Mouse (Mus musculus) cortical plate, adult 2 months (tissue): ENCODE data around the gene Rrn3. TPM values are rescaled to one million over a fixed set of nuclear protein-coding genes. Genes with fewer than 3 reads are reported as not detected.

Source experiments
- H3K27ac ChIP-seq: fragments of 200-500 bp; 2 replicates; pipeline ENCODE4 v1.5.1; 2012; ENCODE audit warnings: low read length, control low read depth, inconsistent platforms; ENCODE audit not compliant: insufficient read depth
- H3K4me1 ChIP-seq: fragments of 200-500 bp; 2 replicates; pipeline ENCODE4 v1.6.1; 2011; ENCODE audit warnings: low read length; ENCODE audit not compliant: control insufficient read depth, insufficient read depth
- H3K4me3 ChIP-seq: fragments of 200-500 bp; 2 replicates; pipeline ENCODE4 v1.5.1; 2011; ENCODE audit warnings: mild to moderate bottlenecking, low read length, control low read depth; ENCODE audit not compliant: insufficient read depth
- CTCF ChIP-seq: fragments of 200-500 bp; IDR thresholded peaks from 2 replicates; pipeline ENCODE4 v1.5.1; 2011; ENCODE audit warnings: mild to moderate bottlenecking, control low read depth, low read length; ENCODE audit not compliant: insufficient read depth; ENCODE audit errors: extremely low read depth
- POLR2A ChIP-seq: fragments of 200-500 bp; IDR thresholded peaks from 2 replicates; pipeline ENCODE4 v1.6.1; 2011; ENCODE audit warnings: mild to moderate bottlenecking, low read length, control low read depth; ENCODE audit not compliant: insufficient read depth; ENCODE audit errors: extremely low read depth
- polyA plus RNA-seq: library from polyadenylated mRNA; depleted of rRNA; stranded (reverse); fragments of >200 nt; gene quantifications from 2 replicates; pipeline ENCODE4 v1.2.3, GENCODE M21; 2012

The Rrn3 gene
- polyA plus RNA-seq, 1 experiment: 30.3 TPM

DNA sequence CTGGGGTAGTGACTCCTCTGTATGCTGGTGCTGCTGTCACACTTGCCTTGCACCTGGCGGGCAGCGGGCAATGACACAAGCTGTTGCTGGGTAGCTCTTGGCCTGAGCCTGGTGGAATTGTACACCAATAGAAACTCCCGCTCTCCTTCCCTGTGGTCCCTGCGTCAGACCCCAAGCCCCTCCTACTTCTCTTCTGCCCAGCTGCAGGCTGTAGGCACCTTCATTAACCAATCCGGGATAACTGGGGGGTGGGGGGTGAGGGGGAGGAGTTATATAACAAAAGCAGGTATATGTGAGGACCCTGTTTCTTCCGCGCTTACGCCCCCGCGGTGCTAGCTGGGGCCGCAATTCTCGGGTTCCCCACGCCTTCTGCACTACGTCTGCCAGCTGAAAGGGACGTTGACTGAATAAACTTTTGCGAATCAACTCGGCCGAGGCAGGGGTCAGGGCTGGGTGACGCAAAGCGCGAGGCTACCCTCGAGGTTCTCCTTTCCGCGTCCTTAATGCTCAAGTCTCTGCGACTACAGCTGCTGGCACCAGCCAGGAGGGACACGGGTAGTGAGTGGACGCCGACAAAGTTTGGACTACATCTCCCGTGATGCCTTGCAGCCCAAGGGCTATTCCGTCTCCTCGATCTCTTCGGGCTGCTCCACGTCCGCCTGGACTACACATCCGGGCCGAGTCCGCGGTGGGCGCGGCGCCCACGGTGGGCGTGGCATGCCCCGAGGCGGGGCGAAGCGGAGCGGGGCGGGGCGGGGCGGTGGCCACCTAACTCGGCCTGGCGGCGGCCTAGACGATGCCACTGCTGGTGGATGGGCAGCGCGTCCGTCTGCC, 38.3 kb downstream of the Rrn3 start, which contains the start of gene Ntan1:
Ntan1 (plus strand) TSS at position 286 of the 834 bp plus-strand sequence.
- peak within 1 kb of the TSS; percentile 95 for H3K27ac ChIP-seq
- peaks cover 6% of the 10 kb centered on the region for H3K4me1 ChIP-seq
- H3K4me3 ChIP-seq: peak within 1 kb of the TSS; percentile 51
- TF ChIP-seq CTCF: no peak
- TF ChIP-seq POLR2A: peak; percentile 57; the same call in 1 of the 2 replicates

DNA sequence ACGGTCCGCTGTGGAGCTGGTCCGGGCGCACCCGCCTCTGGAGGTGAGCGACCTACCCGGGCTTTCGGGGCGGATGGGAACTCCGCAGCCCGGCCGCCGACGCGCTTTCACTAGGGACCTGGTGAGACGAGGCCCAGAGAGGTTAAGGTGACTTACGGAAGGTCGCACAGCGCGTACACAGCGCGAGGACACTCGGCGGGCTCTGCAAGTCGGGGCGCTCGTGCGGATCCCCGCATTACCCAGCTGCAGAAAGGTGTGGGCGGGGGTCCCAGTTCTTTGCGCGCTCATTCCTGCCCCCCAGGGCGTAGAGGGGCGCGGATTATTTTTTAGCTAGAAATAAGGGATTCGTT, 38.9 kb downstream of the Rrn3 start:
- H3K27ac ChIP-seq: peak overlapping the region; percentile 30; the same call in 1 of the 2 replicates
- H3K4me1 ChIP-seq: peaks cover 6% of the 10 kb centered on the region
- TF ChIP-seq CTCF: no peak
- TF ChIP-seq POLR2A: no peak
- H3K4me3 ChIP-seq: peak overlapping the region; percentile 51

DNA sequence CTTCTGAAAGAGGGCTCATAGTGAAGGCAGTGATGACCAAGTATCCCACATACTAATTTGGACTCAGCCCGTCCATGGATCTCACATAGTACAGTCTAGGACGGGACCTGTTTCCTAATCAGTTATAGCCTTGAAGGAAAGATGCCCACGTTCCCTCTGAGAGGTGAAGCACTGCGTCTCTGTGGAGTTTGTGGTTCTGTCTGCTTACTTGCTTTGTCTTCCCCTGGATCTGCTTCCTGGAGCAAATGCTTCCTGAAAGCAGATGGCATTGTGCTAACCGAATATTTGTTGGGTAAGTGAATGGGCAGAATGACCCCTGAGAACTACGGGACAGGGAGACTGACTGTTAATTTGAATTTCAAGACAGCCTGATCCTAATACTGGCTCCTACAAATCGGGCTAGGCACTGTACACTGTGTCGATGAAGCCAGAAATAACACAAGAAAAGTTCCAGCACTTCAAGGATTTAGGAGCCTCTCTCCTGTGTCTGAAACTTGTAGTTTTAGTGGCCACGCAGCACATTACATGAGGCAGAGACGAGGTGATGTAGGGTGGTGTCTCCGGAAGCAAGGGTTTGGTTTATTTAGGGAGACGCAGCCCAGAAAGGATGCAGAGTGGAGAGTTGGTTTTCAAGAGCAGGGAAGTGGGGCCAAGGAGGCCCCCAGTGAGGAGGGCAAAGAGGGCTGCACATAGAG, 39.4 kb downstream of the Rrn3 start:
- Histone ChIP-seq H3K27ac (peak overlapping the region; percentile 30; the same call in 1 of the 2 replicates), H3K4me3 (peak overlapping the region; percentile 51), H3K4me1 (peaks cover 6% of the 10 kb centered on the region)
- no peak for TF ChIP-seq CTCF

DNA sequence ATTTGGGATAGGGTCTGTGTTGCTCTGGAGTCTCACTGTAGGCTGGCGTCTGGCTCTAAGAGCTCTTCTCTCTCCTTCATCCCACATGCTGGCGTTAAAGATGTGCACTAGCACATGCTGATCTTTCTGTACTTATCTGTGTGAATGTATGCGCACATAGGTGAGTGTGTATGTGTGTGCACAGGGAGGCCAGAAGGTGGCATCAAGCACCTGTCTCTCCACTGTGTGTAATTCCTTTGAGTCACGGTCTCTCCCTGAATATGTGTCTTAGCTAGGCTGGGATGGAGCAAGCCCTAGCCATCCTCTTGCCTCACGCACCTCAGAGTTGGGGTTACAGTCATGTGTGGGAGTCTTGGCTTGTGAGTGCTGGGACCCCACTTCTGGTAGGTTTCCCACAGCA, 40.3 kb downstream of the Rrn3 start:
- no peak for TF ChIP-seq POLR2A
- 0 out of 2 replicates have a peak, but pooled peaks have one; percentile 5 for TF ChIP-seq CTCF
- H3K4me3 ChIP-seq: peak overlapping the region; percentile 51; the same call in 1 of the 2 replicates
- H3K4me1 ChIP-seq: peaks cover 10% of the 10 kb centered on the region
- no peak overlapping the region for H3K27ac ChIP-seq

DNA sequence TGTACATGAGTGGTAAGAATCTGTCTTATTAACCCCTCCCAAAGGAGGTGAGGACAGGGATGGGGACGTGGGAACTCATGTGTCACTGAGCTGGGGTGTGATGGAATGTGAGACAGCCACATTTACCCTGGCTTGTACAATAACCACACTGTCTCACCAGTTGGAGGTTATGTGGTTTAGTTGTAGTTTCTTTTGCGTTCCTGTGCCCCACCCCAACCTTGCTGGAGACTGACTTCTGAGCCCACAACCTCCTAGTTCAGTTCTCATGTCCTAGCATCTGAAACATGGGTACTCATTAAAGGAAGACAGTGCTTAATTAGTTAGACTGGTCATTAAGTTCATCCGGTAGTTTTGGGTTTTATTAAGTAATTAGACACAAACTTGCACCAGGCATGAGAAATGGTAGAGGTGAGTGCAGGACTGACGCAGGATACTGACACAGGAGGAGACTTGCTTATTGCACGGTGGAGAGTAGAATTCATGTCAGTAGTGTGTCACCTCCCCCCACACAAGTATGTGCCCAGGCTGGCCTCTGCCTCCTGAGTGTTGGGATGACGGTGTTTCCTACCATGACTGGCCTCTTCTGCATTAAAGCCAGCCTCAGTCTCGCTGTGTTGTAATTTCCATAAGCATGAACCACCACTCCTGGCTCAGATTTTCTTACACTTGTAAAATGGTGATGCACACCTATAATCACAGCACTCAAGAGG, 45.4 kb downstream of the Rrn3 start:
- TF ChIP-seq CTCF: no peak
- no peak for TF ChIP-seq POLR2A
- Histone ChIP-seq H3K4me1 (peaks cover 4% of the 10 kb centered on the region), H3K27ac (no peak overlapping the region), H3K4me3 (no peak overlapping the region)

DNA sequence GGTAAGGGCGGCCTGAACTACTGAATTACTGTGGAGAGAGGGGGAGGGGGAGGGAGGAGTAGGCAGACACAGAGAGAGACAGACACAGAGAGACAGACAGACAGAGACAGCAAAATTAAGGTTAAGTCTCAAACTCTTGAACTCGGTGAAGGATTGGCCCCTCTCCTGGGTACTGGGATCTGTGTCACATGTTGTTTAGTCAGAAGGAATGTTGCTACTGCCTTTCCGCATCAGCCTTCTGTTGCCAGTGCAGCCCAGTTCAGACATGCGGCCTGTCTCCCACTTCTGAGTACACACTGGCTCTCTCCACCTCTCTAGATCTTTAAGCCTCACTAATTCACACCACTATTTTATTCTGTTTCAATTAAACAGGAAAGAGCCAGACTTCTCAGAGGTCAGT, 46.0 kb downstream of the Rrn3 start:
- no peak overlapping the region for H3K27ac ChIP-seq
- H3K4me3 ChIP-seq: no peak overlapping the region
- peaks cover 4% of the 10 kb centered on the region; the same call in 1 of the 2 replicates for H3K4me1 ChIP-seq
- TF ChIP-seq CTCF (no peak), POLR2A (no peak)

DNA sequence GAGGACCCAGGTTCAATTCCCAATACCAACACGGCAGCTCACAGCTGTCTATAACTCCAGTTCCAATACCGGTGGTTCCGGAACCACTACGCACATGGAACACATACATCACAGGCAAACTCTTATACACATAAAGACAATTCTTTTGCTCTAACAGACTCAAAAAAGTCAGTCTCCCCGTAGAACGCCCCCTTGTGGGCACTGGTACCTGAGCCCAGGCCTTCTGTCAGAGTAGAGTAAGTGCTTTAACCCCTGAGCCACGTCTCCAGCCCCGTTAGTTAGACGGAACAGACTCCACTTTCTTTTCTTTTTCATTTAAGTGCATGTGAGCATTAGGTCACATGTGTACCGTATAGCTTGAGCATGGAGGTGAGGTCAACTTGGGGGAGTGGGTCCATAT, 49.9 kb downstream of the Rrn3 start:
- peaks cover 4% of the 10 kb centered on the region; the same call in 1 of the 2 replicates for H3K4me1 ChIP-seq
- H3K4me3 ChIP-seq: no peak overlapping the region
- no peak for TF ChIP-seq CTCF
- no peak for TF ChIP-seq POLR2A
- no peak overlapping the region for H3K27ac ChIP-seq

DNA sequence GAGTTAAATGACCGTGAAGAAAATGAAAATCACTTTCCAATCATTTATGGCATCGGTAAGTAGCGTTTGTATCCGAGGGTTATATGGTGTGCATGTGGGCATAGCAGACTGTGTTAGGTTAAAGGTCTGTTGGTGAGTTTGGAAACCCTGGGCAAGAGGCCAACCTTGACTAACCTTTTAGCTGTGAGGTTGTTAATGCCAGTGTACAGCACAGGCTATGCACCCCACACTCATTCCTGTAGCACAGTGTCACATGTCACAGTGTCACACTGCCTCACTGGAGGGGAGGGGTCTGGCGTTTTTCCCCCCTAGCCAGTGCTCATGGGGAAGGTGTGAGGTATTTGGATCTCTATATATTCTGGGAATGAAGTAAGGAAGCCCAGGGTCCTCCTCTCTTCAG, 51.1 kb downstream of the Rrn3 start:
- no peak for TF ChIP-seq POLR2A
- no peak for TF ChIP-seq CTCF
- no peak overlapping the region for H3K4me3 ChIP-seq
- H3K27ac ChIP-seq: no peak overlapping the region
- H3K4me1 ChIP-seq: peaks cover 1% of the 10 kb centered on the region; the same call in 1 of the 2 replicates

DNA sequence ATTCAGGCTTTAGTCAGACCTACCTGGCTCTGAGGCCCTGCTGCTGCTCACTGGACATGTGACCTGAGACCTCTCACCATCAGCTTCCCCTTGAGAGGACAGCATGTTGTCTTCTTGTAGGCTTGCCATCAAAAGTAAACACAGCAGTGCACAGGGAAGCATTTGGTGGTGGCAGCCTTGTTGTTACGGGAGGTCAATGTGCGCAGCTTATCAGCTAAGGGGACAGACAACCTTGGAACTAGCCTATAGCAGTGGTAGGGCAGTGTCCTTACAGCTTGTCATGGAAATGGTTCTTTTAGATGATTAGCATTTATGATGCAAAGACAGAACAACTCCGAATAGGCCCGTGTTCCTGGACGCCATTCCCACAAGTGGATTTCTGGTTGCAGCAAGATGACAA, 53.9 kb downstream of the Rrn3 start:
- TF ChIP-seq POLR2A (no peak), CTCF (no peak)
- H3K4me1 ChIP-seq: peaks cover 1% of the 10 kb centered on the region; the same call in 1 of the 2 replicates
- H3K27ac ChIP-seq: no peak overlapping the region
- no peak overlapping the region for H3K4me3 ChIP-seq

DNA sequence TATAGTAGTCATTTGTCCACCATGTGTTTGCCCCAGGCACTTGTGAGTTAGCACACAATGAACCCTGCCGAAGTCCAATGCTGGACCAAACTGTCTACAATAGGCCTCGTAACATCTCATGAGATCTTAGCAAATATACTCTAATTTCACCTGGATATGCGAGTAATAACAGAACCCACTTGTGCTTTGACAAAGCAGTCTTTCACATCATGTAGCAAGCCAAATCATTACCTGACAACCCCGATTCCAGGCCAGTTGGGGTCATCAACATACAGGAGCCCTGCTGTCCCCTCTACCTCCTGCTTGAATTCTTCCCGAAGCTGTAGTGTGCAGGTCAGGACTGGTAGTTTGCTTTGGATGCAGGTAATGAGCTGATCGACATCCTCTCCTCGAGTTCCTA, 59.5 kb downstream of the Rrn3 start:
- no peak overlapping the region for H3K27ac ChIP-seq
- TF ChIP-seq CTCF (no peak), POLR2A (no peak)
- H3K4me1 ChIP-seq: no peaks in the 10 kb centered on the region
- no peak overlapping the region for H3K4me3 ChIP-seq
